Mouse (Mus musculus) stomach, embryonic 15.5 days (tissue): ENCODE measurements around the gene Rps27l. TPM values are rescaled to one million over a fixed set of nuclear protein-coding genes. Genes with fewer than 3 reads are reported as not detected.

ENCODE experiments used
- ATAC-seq: fragments of 200-750 bp; cut with Nextera tagmentation; 2 replicates; pipeline ENCODE4 v1.8.0; 2017; ENCODE audit warnings: low read depth, moderate number of reproducible peaks, moderate TSS enrichment; ENCODE audit not compliant: insufficient read depth, low FRiP score
- H3K27ac ChIP-seq: fragments of 300-500 bp; sonication (generic); 2 replicates; pipeline ENCODE4 v1.5.1; 2015; ENCODE audit warnings: mild to moderate bottlenecking, inconsistent platforms
- H3K27me3 ChIP-seq: fragments of 300-500 bp; sonication (generic); replicated peaks from 2 replicates; pipeline ENCODE4 v1.6.1; 2015; ENCODE audit warnings: inconsistent platforms
- H3K36me3 ChIP-seq: fragments of 300-500 bp; sonication (generic); 2 replicates; pipeline ENCODE4 v1.6.1; 2015; ENCODE audit warnings: inconsistent platforms
- H3K4me1 ChIP-seq: fragments of 300-500 bp; sonication (generic); 2 replicates; pipeline ENCODE4 v1.6.1; 2015; ENCODE audit warnings: inconsistent platforms
- H3K4me2 ChIP-seq: fragments of 300-500 bp; sonication (generic); 2 replicates; pipeline ENCODE4 v1.6.1; 2015; ENCODE audit warnings: mild to moderate bottlenecking, inconsistent platforms
- H3K4me3 ChIP-seq: fragments of 300-500 bp; sonication (generic); replicated peaks from 2 replicates; pipeline ENCODE4 v1.5.1; 2015; ENCODE audit warnings: inconsistent platforms
- H3K9ac ChIP-seq: fragments of 300-500 bp; sonication (generic); 2 replicates; pipeline ENCODE4 v1.6.1; 2015; ENCODE audit warnings: inconsistent platforms
- H3K9me3 ChIP-seq: fragments of 300-500 bp; sonication (generic); 2 replicates; pipeline ENCODE4 v1.6.1; 2016; ENCODE audit warnings: inconsistent platforms
- WGBS: fragments of 180-500 bp; shearing (Covaris S2); methylation state at CpG from one replicate; pipeline ENCODE4 v1.1.7; 2015; 5-methylcytosine and 5-hydroxymethylcytosine counted together
- polyA plus RNA-seq: library from polyadenylated mRNA; unstranded; fragments of >200 nt; fragmentation: Nextera tagmentation; extraction: Ambion mirVana; gene quantifications from 2 replicates; pipeline ENCODE4 v1.2.1, GENCODE M21; 2015

The Rps27l gene
- polyA plus RNA-seq = 840 and 853 TPM in 2 replicates

DNA sequence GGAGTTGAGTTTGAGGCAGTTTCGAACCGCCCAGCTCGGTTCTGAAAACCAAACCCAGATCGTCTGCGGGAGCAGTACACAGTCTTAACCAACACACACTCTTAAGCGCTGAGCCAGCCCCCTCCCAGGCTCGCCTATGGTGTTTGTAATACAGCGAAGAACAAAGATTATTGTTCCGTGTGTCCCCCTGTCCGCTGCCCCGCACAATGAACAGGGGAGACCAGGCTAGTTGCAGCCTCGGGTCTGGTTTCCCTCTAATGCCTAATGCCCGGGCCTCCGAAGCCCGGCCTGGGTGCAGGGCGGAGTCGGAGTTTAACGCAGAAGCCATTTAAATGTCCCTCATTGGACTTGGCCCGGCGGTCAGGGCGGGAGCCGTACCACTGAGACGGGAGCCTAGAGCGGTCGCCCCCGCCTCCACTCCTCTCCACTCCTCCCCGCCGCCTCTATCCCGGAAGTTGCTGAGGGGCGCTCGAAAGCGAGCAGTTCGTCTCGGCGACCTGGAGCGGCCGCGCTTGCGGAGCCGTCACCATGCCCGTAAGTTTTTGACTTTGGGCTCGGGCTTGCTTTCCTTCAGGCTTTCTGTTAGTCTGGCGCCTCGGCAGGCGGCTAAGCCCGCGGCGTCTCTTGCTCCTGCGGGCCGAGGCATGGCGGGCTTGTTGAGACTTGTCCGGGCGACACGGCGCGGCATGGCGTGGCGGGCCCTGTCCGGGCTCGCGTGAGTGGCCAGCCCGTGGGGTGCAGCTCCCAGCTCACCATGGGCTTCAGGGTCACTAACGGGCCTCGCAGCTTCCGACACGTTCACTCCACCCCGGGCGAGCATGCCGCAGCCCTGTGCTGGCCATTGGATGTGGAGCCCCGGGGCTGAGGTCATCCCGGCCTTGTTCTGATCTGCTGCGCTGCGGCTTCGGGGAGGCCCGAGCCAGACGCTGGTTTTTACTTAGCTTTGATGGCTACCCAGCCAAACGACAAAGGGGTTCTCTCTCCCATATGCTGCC lies at the start of gene Rps27l:
Gene Rps27l (plus strand): TSS at position 440 of the 995 bp plus-strand sequence.
- no peaks in the 10 kb centered on the region for H3K4me1 ChIP-seq
- no peaks in the 10 kb centered on the region for H3K9me3 ChIP-seq
- under 1% methylated on average over 77 of the region's 77 CpGs for WGBS
- H3K36me3 ChIP-seq = no peaks in the 10 kb centered on the region
- peak; percentile 99 for ATAC-seq
- peak within 1 kb of the TSS; percentile 96 for H3K27ac ChIP-seq
- no peaks in the 10 kb centered on the region for H3K27me3 ChIP-seq
- peak within 1 kb of the TSS; percentile 55 for H3K4me2 ChIP-seq
- H3K4me3 ChIP-seq = peak within 1 kb of the TSS; percentile 95
- H3K9ac ChIP-seq = peak within 1 kb of the TSS; percentile 91

- Histone ChIP-seq H3K9me3 (no peaks in the 10 kb centered on the region), H3K9ac (no peak overlapping the region), H3K4me3 (no peak overlapping the region), H3K4me1 (no peaks in the 10 kb centered on the region), H3K27ac (no peak overlapping the region), H3K27me3 (no peaks in the 10 kb centered on the region), H3K36me3 (no peaks in the 10 kb centered on the region), H3K4me2 (no peak overlapping the region)
- no peak for ATAC-seq
- 70% methylated on average over 6 of the region's 6 CpGs for WGBS
These were observed 48.9 kb upstream of the Rps27l start for GRCm38 (mm10) chr9:66896951-66897350.

- 65% methylated on average over 6 of the region's 6 CpGs for WGBS
- Histone ChIP-seq H3K27me3 (no peaks in the 10 kb centered on the region), H3K36me3 (no peaks in the 10 kb centered on the region), H3K4me2 (no peak overlapping the region), H3K9ac (no peak overlapping the region), H3K27ac (no peak overlapping the region), H3K4me1 (no peaks in the 10 kb centered on the region), H3K4me3 (no peak overlapping the region), H3K9me3 (no peaks in the 10 kb centered on the region)
- no peak for ATAC-seq
These were observed 48.0 kb upstream of the Rps27l start for GRCm38 (mm10) chr9:66897851-66898250.

- H3K27ac ChIP-seq = no peak overlapping the region
- H3K4me3 ChIP-seq = no peak overlapping the region
- H3K4me1 ChIP-seq = no peaks in the 10 kb centered on the region
- no peak overlapping the region for H3K9ac ChIP-seq
- no peaks in the 10 kb centered on the region for H3K36me3 ChIP-seq
- 51% methylated on average over 2 of the region's 2 CpGs for WGBS
- no peaks in the 10 kb centered on the region for H3K9me3 ChIP-seq
- H3K4me2 ChIP-seq = no peak overlapping the region
- ATAC-seq = no peak
- H3K27me3 ChIP-seq = no peaks in the 10 kb centered on the region
These were observed 46.8 kb upstream of the Rps27l start for GRCm38 (mm10) chr9:66899072-66899471.

DNA sequence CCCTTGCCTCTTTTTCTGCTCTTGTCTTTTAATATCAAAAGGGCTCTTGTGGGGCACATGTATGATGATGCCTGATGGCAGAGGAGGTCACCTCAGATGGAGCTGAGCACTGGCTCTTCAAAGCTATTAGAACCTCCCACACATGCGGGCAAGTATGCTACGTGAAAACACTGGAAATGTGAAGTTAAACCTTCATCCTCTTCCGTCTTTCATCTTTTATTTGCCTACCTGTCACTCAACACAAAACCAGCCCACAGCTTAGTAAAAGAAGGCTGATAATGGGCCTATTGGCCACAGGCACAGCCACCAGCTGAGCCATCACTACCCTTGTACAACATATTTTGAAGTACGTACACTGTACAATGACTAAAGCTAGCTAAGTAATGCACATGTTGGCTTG lies 46.4 kb upstream of the Rps27l start:
- Histone ChIP-seq H3K4me2 (no peak overlapping the region), H3K4me1 (no peaks in the 10 kb centered on the region), H3K9ac (no peak overlapping the region), H3K9me3 (no peaks in the 10 kb centered on the region), H3K4me3 (no peak overlapping the region), H3K27ac (no peak overlapping the region), H3K36me3 (no peaks in the 10 kb centered on the region), H3K27me3 (no peaks in the 10 kb centered on the region)
- WGBS = 56% methylated on average over 4 of the region's 4 CpGs
- ATAC-seq = no peak

GRCm38 (mm10) chr9:66905990-66906389 lies 39.9 kb upstream of the Rps27l start:
- no peaks in the 10 kb centered on the region for H3K27me3 ChIP-seq
- no peak for ATAC-seq
- no peaks in the 10 kb centered on the region for H3K36me3 ChIP-seq
- H3K4me3 ChIP-seq = no peak overlapping the region
- H3K4me1 ChIP-seq = peaks cover 6% of the 10 kb centered on the region; the same call in 1 of the 2 replicates
- H3K27ac ChIP-seq = no peak overlapping the region
- 62% methylated on average over 9 of the region's 9 CpGs for WGBS
- no peak overlapping the region for H3K9ac ChIP-seq
- no peaks in the 10 kb centered on the region for H3K9me3 ChIP-seq
- no peak overlapping the region for H3K4me2 ChIP-seq

DNA sequence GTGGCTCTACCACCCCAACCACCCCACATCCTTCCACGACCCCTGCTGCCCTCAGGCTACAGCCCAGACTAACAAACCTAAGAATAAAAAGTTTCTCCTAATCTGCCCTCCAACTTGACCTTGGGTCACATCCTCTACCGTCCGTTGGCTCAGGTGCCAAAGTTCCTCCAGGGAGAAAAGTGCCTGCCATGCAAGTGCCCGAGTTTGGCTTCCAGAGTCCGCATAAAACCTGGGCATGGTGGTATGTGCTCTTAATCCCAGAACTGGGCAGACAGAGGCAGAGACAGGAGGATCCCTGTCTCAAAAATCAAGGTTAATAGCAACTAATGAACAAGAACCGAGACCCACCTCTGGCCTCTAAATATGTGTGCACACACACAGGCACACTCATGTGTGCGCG lies 38.8 kb upstream of the Rps27l start:
- peaks cover 6% of the 10 kb centered on the region; the same call in 1 of the 2 replicates for H3K4me1 ChIP-seq
- H3K4me3 ChIP-seq = no peak overlapping the region
- WGBS = 89% methylated on average over 8 of the region's 8 CpGs

GRCm38 (mm10) chr9:66907746-66908397 lies 38.0 kb upstream of the Rps27l start:
- Histone ChIP-seq H3K9ac (no peak overlapping the region), H3K9me3 (no peaks in the 10 kb centered on the region), H3K4me2 (no peak overlapping the region), H3K4me3 (no peak overlapping the region), H3K27ac (no peak overlapping the region), H3K4me1 (peaks cover 6% of the 10 kb centered on the region; the same call in 1 of the 2 replicates), H3K27me3 (no peaks in the 10 kb centered on the region), H3K36me3 (no peaks in the 10 kb centered on the region)
- WGBS = 74% methylated on average over 5 of the region's 5 CpGs
- no peak for ATAC-seq

More for the DNA sequence above, 38.8 kb upstream of the Rps27l start:
- ATAC-seq = no peak
- H3K36me3 ChIP-seq = no peaks in the 10 kb centered on the region
- no peaks in the 10 kb centered on the region for H3K27me3 ChIP-seq
- H3K9me3 ChIP-seq = no peaks in the 10 kb centered on the region
- no peak overlapping the region for H3K4me2 ChIP-seq
- H3K27ac ChIP-seq = no peak overlapping the region
- H3K9ac ChIP-seq = no peak overlapping the region

DNA sequence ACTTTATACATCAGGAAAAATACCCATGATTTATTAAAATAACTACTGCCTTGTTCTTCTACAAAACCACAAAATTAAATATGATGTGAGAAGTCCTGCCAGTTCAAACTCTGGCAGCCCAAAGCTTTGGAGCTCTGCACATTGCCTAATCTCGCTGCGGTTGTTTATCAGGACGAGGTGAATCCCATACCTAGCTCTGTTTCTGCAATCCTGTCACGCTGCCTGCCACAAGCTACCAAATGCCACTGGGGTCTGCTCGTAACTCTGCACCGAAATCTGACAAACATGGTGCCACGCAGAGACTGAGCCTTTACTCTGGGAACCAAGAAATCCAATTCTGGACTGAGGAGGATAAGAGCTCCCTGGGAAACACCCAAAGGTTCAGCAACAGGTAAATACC lies 36.0 kb upstream of the Rps27l start:
- ATAC-seq = no peak
- 68% methylated on average over 7 of the region's 7 CpGs for WGBS
- Histone ChIP-seq H3K36me3 (no peaks in the 10 kb centered on the region), H3K27ac (no peak overlapping the region), H3K4me3 (no peak overlapping the region), H3K27me3 (no peaks in the 10 kb centered on the region), H3K4me1 (peaks cover 10% of the 10 kb centered on the region), H3K9me3 (no peaks in the 10 kb centered on the region), H3K4me2 (no peak overlapping the region), H3K9ac (no peak overlapping the region)

- Histone ChIP-seq H3K4me3 (no peak overlapping the region), H3K4me2 (no peak overlapping the region), H3K36me3 (no peaks in the 10 kb centered on the region), H3K9ac (no peak overlapping the region), H3K27me3 (no peaks in the 10 kb centered on the region), H3K27ac (no peak overlapping the region), H3K4me1 (peaks cover 16% of the 10 kb centered on the region), H3K9me3 (no peaks in the 10 kb centered on the region)
- no peak for ATAC-seq
- 83% methylated on average over 5 of the region's 5 CpGs for WGBS
These were observed 35.2 kb upstream of the Rps27l start for GRCm38 (mm10) chr9:66910677-66911076.

GRCm38 (mm10) chr9:66912304-66912703 lies 33.6 kb upstream of the Rps27l start:
- no peak overlapping the region for H3K4me3 ChIP-seq
- H3K27me3 ChIP-seq = no peaks in the 10 kb centered on the region
- no peak overlapping the region for H3K27ac ChIP-seq
- H3K9ac ChIP-seq = no peak overlapping the region
- no peaks in the 10 kb centered on the region for H3K9me3 ChIP-seq
- H3K4me2 ChIP-seq = no peak overlapping the region
- H3K36me3 ChIP-seq = no peaks in the 10 kb centered on the region
- H3K4me1 ChIP-seq = peaks cover 22% of the 10 kb centered on the region
- no peak for ATAC-seq
